19 mouse cellular contexts compared by ENCODE assay signal in the genomic region with DNA sequence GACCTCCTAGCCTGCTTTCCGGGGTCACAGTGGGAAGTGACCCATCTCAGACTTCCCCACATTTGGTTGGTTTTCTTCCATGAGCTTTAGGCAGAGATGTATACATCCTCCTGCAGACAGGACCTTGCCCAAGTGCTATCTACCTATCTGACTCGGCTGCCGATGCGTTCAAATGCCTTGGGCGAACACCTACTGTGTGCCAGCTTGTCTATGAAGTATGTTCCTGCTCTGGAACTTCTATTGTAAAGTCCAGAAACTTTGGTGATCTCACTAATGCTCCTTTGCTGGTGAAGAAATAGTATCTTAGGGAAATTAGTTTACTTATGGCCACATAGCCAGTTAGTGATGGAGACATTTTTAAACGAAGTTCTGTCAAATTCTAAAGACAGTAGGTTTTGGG.
"Had no signal": no experiment of that assay in that cellular context is flagged by ENCODE, and none has a peak within 500 bp of the region (broad histone marks: within the 10 kb centered on the region; RNA-seq: fewer than 3 reads in every experiment).

No protein-coding gene starts in this region.

- H3K4me2 ChIP-seq: heart, embryonic 11.5 days; heart, embryonic 13.5 days; heart, embryonic 15.5 days; hindbrain, embryonic 13.5 days; hindbrain, embryonic 15.5 days; limb, embryonic 12.5 days; liver, embryonic 12.5 days had no signal

- H3K4me1 ChIP-seq: hindbrain, embryonic 13.5 days; hindbrain, embryonic 15.5 days; limb, embryonic 10.5 days; limb, embryonic 12.5 days had no signal

- ATAC-seq: hindbrain, postnatal 0 days; liver, embryonic 12.5 days had no signal

- DNase-seq: gastrocnemius, postnatal 14 days; gastrocnemius, postnatal 36 days; heart, adult 2 months; heart, postnatal 14 days; heart, postnatal 36 days; kidney, postnatal 10 days; kidney, postnatal 4 days; liver had no signal

- H3K4me3 ChIP-seq: heart, adult 2 months; heart, embryonic 13.5 days; heart, embryonic 15.5 days; hindbrain, embryonic 13.5 days; hindbrain, embryonic 15.5 days; layer of hippocampus, adult 2 months; left cerebral cortex, adult 2 months; limb, embryonic 10.5 days; limb, embryonic 12.5 days; liver, embryonic 12.5 days had no signal

- H3K36me3 ChIP-seq: heart, embryonic 13.5 days; heart, embryonic 15.5 days; hindbrain, embryonic 13.5 days; hindbrain, embryonic 15.5 days; limb, embryonic 10.5 days; limb, embryonic 12.5 days; liver, embryonic 12.5 days had no signal

- H3K27ac ChIP-seq: heart, adult 2 months; heart, embryonic 13.5 days; heart, embryonic 15.5 days; hindbrain, embryonic 13.5 days; hindbrain, embryonic 15.5 days; hindbrain, postnatal 0 days; layer of hippocampus, adult 2 months; left cerebral cortex, adult 2 months; limb, embryonic 10.5 days; limb, embryonic 12.5 days; liver, embryonic 12.5 days had no signal

- H3K9me3 ChIP-seq: heart, embryonic 13.5 days; heart, embryonic 15.5 days; hindbrain, embryonic 13.5 days; hindbrain, embryonic 15.5 days; limb, embryonic 10.5 days; limb, embryonic 12.5 days; liver, embryonic 12.5 days had no signal

- H3K9ac ChIP-seq: heart, embryonic 13.5 days; heart, embryonic 15.5 days; hindbrain, embryonic 13.5 days; hindbrain, embryonic 15.5 days; limb, embryonic 12.5 days; liver, embryonic 12.5 days had no signal

- H3K27me3 ChIP-seq: heart, embryonic 13.5 days; heart, embryonic 15.5 days; hindbrain, embryonic 13.5 days; hindbrain, embryonic 15.5 days; limb, embryonic 12.5 days; liver, embryonic 12.5 days had no signal
